Mouse (Mus musculus) thymus, adult 2 months (tissue): Measurements from ENCODE around the gene Palmd.

Source experiments
- CTCF ChIP-seq: fragments of 200-500 bp; IDR thresholded peaks from 2 replicates; pipeline ENCODE4 v1.5.1; 2012; ENCODE audit warnings: mild to moderate bottlenecking, control low read depth, low read length, moderate library complexity, borderline replicate concordance; ENCODE audit not compliant: control insufficient read depth, poor library complexity, insufficient read depth; ENCODE audit errors: extremely low read depth
- POLR2A ChIP-seq: fragments of 200-500 bp; IDR thresholded peaks from 2 replicates; pipeline ENCODE4 v1.6.1; 2012; ENCODE audit warnings: mild to moderate bottlenecking, low read length, control low read depth, moderate library complexity; ENCODE audit not compliant: control insufficient read depth, poor library complexity, insufficient read depth; ENCODE audit errors: extremely low read depth

DNA sequence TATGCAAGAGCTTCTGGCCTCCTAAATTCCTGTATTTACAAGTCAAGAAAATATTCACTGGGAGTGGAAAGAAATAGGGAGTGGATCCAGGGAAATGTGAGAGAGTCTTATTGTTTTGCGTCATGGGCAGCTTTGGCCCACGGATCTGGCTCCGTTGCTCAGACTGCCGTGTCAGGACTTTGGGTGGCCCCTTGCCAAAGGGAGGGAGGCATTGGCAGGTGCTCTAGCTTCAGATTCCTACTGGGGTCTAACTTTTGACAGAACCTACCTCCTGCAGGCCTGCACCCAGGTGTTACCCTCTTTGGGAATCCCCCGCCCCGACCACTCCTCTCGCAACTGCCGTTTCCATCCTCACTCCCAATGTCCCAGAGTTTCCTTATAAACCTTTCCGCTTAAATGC is 4.4 kb downstream of the Palmd start:
- TF ChIP-seq CTCF (no peak), POLR2A (no peak)
